Comparison of ENCODE assay signal across 11 mouse cellular contexts in genomic region chr4:108937848-108938771, GRCm38 (mm10). TPM values are rescaled to one million over a fixed set of nuclear protein-coding genes. Genes with fewer than 3 reads are reported as not detected.
A peak's percentile ranks its signal among the peaks of the same experiment; 100 is the strongest.
DNase-seq lines count a peak whose midpoint lies in the region; ATAC-seq lines count a peak whose summit lies in the region.
"Had no signal": no experiment of that assay in that cellular context is flagged by ENCODE, and none has a peak within 500 bp of the region (broad histone marks: within the 10 kb centered on the region; RNA-seq: fewer than 3 reads in every experiment).

No protein-coding gene starts in this region.

- H3K9ac ChIP-seq in limb, embryonic 13.5 days = no peak overlapping the region
- no peak overlapping the region for H3K9ac ChIP-seq in intestine, embryonic 16.5 days (ENCODE audit: low read depth, low read length)

- no peak overlapping the region for H3K4me2 ChIP-seq in limb, embryonic 13.5 days (replicated peaks)
- H3K4me2 ChIP-seq in intestine, embryonic 16.5 days (ENCODE audit: low read depth, low read length) = no peak overlapping the region

- H3K9me3 ChIP-seq in limb, embryonic 13.5 days = no peaks in the 10 kb centered on the region
- H3K9me3 ChIP-seq in limb, embryonic 10.5 days (replicated peaks) = no peaks in the 10 kb centered on the region
- no peaks in the 10 kb centered on the region for H3K9me3 ChIP-seq in intestine, embryonic 16.5 days (ENCODE audit: control insufficient read depth, low read length)
- H3K9me3 ChIP-seq: megakaryocyte, embryonic 14.5 days had no signal

- H3K27me3 ChIP-seq in limb, embryonic 13.5 days = no peaks in the 10 kb centered on the region
- no peaks in the 10 kb centered on the region for H3K27me3 ChIP-seq in limb, embryonic 10.5 days (ENCODE audit: low read depth, poor library complexity, severe bottlenecking)
- H3K27me3 ChIP-seq in intestine, embryonic 16.5 days (replicated peaks; ENCODE audit: control insufficient read depth, insufficient read depth, low read length) = no peaks in the 10 kb centered on the region
- H3K27me3 ChIP-seq: CH12.LX had no signal

- no peaks in the 10 kb centered on the region for H3K36me3 ChIP-seq in limb, embryonic 13.5 days
- H3K36me3 ChIP-seq in limb, embryonic 10.5 days = no peaks in the 10 kb centered on the region
- H3K36me3 ChIP-seq in intestine, embryonic 16.5 days (ENCODE audit: control insufficient read depth, insufficient read depth, low read length) = no peaks in the 10 kb centered on the region

- peak; percentile 76 for ATAC-seq in limb, embryonic 13.5 days (ENCODE audit: low FRiP score, low read depth)
- no peak for ATAC-seq in intestine, embryonic 16.5 days

- H3K4me1 ChIP-seq in limb, embryonic 13.5 days = peaks cover 15% of the 10 kb centered on the region
- H3K4me1 ChIP-seq in limb, embryonic 10.5 days = no peaks in the 10 kb centered on the region
- H3K4me1 ChIP-seq in intestine, embryonic 16.5 days (ENCODE audit: control insufficient read depth, insufficient read depth, low read length) = no peaks in the 10 kb centered on the region
- H3K4me1 ChIP-seq: megakaryocyte, embryonic 14.5 days had no signal

- WGBS in limb, embryonic 13.5 days = 49% methylated on average over 12 of the region's 12 CpGs
- 73% methylated on average over 12 of the region's 12 CpGs for WGBS in limb, embryonic 10.5 days
- 68% methylated on average over 12 of the region's 12 CpGs for WGBS in intestine, embryonic 16.5 days

- H3K27ac ChIP-seq in limb, embryonic 13.5 days = no peak overlapping the region
- no peak overlapping the region for H3K27ac ChIP-seq in limb, embryonic 10.5 days
- H3K27ac ChIP-seq in intestine, embryonic 16.5 days (ENCODE audit: low read length) = no peak overlapping the region

- no peak for DNase-seq in limb, embryonic 10.5 days (ENCODE audit: low spot score)
- DNase-seq in cerebellum, postnatal 25 days = peak; percentile 57 to 69
- peak; percentile 29 to 46 for DNase-seq in layer of hippocampus, postnatal 10 days (ENCODE audit: low spot score in 2 of 2)
- DNase-seq in retina, embryonic 14.5 days (ENCODE audit: low spot score) = peak; percentile 49
- DNase-seq in yolk sac, embryonic 10.5 days (ENCODE audit: low spot score) = no peak
- no peak for DNase-seq in lung, postnatal 36 days
- DNase-seq: spleen, adult 18-20 months had no signal

- no peak overlapping the region for H3K4me3 ChIP-seq in limb, embryonic 13.5 days
- no peak overlapping the region for H3K4me3 ChIP-seq in limb, embryonic 10.5 days
- H3K4me3 ChIP-seq in intestine, embryonic 16.5 days (ENCODE audit: low read length) = no peak overlapping the region
- H3K4me3 ChIP-seq: megakaryocyte, embryonic 14.5 days had no signal

RNA-seq across cellular contexts. Expression of gene Rab3b, which starts 59.2 kb away (rescaled TPM):
- 18.0 and 19.7 TPM in 2 replicates for polyA plus RNA-seq in limb, embryonic 13.5 days (2015; fragmentation: Nextera tagmentation; extraction: Ambion mirVana)
- polyA plus RNA-seq in limb, embryonic 10.5 days (2016; fragmentation: Nextera tagmentation; extraction: Ambion mirVana) = 8.0 and 11.3 TPM in 2 replicates
- total RNA-seq in layer of hippocampus, postnatal 10 days (2021) = 10 to 100 TPM; 85.5 to 89.5 TPM
- polyA plus RNA-seq in intestine, embryonic 16.5 days (2015; fragmentation: Nextera tagmentation; extraction: Ambion mirVana) = 8.6 and 9.8 TPM in 2 replicates

Comparison
In these comparisons a context has a peak if more than half of its experiments do, and no peak if none do; other contexts are left out.
1. DNase-seq: peak in cerebellum, postnatal 25 days (2 of 2), layer of hippocampus, postnatal 10 days (2 of 2) and retina, embryonic 14.5 days (single experiment); none in limb, embryonic 10.5 days (single experiment), yolk sac, embryonic 10.5 days (single experiment) and lung, postnatal 36 days (single experiment).